Mouse (Mus musculus) urinary bladder, adult 2 months (tissue): ENCODE results near the gene Pgpep1. TPM values are rescaled to one million over a fixed set of nuclear protein-coding genes. Genes with fewer than 3 reads are reported as not detected.
A peak's percentile ranks its signal among the peaks of the same experiment; 100 is the strongest.

Experiments used
- DNase-seq: peaks from one replicate; pipeline ENCODE4 v3.0.0; 2022; ENCODE audit warnings: low spot score
- polyA plus RNA-seq: library from polyadenylated mRNA; depleted of rRNA; stranded (reverse); fragments of >200 nt; gene quantifications from 2 replicates; pipeline ENCODE4 v1.2.3, GENCODE M21; 2012

Gene Pgpep1
- polyA plus RNA-seq, 1 experiment = 20.6 TPM

DNA sequence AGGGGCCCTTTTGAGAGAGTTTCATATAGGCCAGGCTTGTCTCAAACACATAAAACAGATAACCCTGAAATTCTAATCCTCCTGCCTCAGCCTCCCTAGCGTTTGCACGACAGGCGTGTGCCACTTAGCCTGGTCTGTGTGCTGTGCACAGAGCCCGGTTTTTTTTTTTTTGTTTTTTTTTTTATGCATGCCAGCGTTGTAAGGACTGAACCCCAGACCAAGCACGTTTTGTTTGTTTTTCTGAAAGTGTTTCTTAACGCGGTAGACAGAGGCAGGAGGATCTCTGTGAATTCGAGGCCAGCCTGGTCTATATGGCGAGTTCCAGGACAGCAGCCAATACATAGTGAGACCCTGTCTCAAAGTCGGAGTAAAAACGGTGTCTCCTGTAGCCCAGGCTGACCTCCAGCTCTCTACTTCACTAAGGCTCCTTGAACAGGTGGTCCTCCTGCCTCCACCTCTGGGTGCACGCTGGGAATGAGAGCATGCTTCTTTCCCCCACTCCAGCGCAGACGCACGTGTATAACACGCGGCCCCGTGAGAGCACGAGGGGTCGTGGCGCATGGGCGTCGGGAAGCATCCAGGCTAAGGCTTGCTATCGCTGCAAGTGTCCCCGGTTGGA lies 51.3 kb downstream of the Pgpep1 start, which contains the start of gene Ssbp4:
TSS of gene Ssbp4 (minus strand) at position 124 of the 619 bp plus-strand sequence.
- no peak for DNase-seq

DNA sequence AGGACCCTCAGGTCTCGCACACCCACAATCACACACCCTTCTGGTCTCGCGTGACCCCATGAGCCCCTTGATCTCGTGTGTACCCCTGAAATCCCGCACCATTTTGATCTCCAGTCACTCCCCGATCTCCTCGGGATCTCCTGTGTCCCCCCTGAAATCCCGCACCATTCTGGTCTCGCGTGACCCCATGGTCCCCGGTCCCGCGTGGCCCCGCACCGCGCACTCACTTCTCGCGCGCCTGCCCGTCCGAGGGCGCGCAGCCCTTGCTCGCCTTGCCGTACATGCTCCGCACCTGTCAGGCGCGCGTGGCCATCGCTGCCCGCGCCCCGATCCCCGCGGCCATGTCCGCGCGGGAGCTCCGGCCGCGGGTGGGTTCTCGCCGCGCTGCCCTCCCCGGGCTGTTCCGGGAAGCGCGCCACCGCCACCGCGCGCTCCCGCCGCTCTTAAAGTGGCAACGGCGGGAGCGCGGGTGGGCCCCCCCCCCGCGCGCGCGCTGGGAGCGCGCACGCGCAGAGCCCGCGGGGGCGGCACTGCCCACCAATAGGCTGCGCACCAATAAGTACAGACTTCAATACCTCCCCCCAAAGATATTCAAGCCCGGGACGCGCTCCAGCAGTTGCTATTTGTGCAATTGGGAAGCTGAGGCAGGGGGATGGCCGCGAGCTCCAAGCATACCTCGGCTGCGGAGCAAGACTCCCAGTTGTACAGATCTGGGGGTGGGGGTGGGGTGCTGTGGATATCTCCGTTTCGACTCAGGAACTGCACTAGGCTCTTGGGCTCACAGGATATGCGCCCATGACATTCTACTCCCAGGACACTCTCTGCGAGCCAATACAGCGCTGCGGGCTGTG lies 52.1 kb downstream of the Pgpep1 start:
- no peak for DNase-seq

DNA sequence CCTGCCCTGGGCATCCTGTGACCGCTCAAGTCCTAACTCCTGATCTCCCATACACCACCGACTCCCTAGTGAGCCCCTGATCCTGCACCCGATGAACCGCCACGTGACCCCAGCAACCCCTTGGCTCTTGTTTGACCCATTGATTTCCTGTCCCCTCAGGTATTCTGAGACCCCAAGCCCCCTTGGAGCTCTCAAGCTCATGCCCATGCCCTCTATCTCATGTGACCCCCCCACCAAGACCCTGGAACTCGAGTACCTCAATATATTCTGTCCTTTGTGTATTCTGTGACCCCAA lies 52.6 kb downstream of the Pgpep1 start:
- DNase-seq = no peak

DNA sequence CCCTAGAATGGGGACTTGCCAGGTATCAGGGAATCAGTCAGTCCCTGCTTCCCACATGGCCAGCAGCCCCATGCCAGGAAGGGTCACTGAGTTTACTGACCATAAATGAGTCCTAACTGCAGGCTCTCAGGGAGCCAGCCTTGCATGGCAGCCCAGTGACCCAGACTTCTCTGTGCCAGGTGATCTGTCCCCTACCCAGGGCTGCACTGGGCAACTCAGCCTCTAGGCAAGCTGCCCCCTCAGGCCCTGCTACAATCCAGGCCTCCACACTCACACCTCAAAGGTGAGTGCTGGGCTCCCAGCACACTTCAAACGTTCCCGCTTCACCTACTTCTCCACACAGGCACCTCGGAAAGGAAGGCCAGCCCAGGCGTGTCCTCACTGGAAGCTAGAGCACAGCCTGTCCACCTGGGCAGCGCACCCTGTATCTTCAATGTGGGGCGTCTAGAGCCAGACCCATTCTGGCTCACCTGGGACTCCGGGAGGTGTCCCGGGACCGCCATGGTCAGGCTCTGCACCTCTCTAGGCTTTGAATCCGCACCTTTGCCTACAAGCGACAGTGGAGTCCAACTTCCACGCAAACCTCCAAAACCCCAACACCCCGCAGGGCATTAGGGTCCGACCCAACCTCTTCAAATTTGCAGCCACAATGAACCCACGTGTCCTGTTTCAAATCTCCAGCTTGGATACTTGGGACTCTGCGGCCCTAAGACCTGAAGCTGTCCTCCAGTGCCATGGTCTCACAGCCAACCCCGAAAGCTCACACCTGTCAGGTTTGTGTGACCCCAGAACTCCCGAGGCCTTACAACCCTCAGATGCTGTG lies 53.2 kb downstream of the Pgpep1 start:
- no peak for DNase-seq

DNA sequence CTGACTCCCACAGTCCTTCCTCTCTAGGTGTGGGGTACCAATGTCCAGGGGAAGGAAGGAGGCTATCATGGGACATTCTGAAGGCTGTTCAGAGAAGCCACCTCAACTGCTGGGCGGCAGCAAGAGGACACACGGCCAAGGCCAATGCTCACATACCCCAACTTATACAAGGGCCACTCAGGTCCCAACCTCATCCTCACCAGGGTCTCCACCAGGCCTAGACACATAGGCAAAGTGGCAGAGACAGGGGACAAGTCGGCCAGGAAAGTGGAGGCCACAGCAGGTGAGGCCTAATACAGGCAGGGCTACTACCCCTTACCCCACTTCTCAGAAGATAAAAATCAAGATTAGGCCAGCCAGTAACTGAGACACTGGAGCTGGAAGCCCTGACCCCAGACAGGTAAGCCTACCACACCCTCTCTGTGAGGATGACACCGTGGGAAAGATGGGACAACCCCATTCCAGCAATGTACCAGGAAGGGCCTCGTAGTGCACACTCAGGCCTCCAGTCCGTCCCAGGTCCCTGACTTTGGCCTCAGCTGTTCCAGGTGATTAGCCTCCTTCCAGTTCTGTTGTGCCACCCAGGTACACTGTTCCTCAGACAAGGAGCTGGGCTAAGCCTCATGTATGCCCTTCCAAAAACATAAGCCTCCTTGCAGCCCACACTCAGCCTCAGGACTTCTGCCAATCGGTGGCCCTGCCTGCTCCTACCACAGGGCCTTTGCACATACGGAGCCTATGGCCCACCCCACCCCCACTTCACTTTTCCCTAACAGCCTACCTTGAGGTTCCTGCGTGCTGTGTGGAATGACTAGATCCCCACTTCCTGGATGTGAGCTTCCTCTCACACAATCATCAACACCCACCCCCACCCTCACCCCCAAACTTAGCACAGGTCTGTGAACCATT lies 54.1 kb downstream of the Pgpep1 start:
- DNase-seq = no peak

DNA sequence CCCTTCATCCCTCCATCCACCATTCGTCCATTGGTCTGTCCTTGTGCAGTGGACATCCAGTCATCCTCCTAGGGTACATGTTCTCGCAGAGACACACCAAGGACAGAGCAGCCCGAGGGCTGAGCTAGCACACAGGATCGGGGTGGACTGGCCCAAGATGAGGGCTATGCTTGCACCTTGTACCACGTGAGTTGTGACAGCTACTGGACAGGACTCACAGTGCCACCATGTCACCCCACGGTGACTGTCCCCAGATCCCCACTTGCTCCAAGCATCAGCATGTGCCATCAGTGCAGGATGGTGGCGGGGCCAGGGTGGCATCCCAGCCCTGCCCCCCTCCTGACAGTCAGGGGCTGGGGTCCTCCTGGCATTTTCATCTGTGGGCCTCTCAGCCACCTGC lies 55.6 kb downstream of the Pgpep1 start:
- no peak for DNase-seq

DNA sequence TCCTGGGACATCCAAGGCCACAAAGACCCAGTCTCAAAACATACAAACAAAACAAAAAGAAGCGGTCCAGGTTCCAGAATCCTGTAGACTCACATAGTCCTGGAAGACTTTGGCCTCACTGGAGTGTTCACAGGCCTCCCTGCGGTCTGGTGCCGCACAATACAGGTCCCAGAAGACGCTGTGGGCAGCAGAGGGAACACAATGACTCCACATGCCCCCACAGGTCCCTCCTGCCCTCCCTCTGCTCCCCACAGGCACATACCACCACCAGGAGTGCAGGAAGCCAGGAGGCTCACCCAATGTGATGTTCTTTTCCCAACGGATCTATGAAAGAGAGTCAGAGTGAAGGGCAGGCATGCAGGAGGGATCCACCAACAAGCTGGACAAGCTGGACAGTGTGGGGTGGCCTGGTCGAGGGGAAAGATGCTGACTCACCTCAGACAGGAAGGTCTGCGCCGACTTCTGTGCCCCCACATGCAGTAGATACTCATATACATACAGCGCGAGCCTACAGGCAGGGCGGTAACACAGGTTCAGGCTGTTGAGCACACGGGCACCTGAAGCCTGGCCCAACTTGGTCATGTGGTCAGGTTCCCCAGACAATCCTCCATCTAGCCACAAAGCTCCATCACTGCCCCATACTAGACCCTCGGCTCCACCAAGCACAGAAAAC lies 57.9 kb downstream of the Pgpep1 start:
- no peak for DNase-seq

DNA sequence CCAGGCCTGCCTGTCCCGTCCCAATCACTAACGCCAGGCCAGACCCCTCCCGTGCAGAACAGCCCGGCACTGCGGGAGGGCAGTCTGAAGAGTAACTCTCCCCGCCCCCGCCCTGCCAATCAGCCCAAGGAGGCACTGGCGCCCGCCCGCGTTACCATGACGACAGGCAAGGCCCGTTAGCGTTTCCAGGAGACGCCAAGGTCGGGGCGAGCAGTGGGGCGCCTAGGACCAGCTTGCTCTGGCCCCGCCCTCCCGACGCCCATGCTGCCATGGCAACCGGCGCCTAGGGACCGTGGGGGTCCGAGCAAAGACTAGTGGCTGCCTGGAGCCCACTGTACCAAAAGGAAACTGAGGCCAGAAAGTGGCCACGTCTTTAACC lies 58.9 kb downstream of the Pgpep1 start:
- no peak for DNase-seq

DNA sequence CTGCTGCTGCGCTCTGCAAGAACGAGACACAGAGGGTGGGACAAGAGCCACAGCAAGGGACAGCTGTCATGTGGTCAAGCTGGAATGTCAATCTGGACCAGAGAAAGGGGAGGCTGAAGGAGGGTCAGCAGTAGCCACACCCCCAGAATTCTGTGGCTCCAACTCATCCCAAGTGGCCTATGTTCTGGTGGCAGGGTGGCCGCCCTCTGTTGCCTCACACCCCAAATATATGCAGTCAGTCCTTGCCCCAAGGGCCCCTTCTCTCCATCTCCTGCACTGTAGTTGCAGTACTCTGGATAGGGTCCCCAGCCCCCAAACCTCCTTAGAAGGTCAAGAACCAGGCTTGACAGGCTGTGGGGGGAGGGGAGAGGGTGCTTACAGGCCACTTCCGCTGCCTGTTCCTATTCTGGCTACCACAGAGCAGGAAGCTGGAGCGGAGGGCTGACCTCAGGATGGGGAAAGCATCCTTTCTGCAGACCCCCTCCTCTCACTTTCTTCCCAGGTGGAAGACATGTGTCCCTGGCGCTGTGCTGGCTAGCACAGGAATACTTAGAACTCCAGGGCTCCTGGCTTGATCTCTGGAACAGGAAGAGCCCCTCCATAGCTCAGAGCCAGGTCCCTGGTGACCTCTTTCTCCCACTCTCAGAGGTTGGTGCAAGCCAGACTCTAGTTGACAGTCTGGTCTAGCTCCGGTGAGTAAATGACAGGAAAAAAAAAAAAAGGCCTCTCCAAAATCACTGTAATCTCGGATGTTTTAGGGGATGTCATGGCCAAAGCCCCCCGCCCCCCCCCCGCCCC lies 59.5 kb downstream of the Pgpep1 start:
- DNase-seq = no peak

DNA sequence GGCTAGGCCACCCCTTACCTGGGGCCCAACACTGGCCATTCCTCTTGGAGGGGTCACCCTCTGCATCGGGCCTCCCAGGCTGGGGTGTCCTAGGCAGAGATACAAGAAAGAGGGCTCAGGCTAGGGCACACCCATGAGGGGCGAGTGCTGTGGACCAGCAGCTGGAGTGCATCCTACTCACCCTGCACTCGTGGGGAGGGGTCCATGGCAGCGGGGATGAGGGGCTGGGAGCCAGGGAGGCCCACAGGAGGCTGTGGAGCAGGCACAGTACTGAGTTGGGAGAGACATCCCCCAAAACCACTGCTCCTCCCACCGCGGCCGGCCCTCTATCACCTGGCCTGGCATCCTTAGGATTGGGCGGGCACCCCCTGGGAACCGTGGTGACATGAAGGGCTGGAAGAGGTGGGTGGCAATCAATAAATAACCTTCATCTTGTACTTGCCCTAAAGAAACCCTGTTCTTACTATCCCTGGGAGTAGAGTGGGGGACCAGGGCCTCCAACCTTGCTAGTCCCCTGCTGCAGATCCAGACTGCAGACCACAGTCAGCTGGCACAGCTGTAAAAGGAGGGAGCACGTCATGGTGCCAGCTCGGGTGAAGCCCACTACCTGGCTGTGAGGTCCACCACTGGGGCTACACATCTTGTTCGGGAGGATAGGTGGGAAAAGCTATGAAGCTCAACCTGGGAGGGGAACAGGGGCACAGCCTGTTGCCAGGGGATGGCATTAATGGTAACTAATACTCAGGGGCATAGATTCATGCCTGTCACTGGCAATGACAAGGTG lies 60.5 kb downstream of the Pgpep1 start:
- DNase-seq = no peak

DNA sequence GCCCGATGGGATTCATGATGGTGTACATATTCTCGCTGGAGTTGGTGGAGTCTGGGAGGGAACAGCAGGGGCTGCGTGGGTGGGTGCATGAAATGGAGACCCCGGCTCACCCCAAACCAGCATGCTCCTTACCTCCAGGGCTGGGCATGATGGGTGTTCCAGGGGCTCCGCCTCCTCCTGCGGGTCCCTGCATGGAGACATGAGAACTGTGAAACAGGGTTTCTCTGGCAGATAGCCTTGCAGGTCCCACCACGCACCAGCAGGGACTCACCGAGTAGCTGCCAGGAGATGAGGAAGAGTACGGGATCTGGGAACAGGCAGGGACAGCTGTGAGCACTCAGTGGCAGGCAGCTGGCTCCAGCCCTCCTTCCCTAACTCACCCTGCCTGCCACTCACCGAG lies 61.5 kb downstream of the Pgpep1 start:
- DNase-seq = no peak

DNA sequence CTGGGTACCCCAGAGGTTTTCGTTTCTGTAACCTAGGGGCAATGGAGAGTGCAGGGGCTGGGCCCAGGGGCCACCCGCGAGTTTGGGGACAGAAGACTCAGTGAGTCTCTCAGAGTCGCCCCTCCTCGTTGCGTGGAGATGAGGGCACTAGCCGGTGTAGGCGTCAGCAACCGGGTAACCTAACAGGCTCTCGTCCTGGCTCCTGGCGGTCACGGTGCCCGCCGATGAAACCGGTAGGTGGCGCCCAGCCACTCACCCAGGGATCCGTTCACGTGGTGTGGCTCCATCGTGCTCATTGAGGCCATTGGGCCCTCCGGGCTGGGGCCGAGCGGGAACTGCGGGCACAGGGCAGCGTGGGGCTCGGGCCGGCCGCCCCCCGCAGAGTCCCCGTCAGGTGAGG lies 61.9 kb downstream of the Pgpep1 start:
- peak; percentile 70 for DNase-seq

DNA sequence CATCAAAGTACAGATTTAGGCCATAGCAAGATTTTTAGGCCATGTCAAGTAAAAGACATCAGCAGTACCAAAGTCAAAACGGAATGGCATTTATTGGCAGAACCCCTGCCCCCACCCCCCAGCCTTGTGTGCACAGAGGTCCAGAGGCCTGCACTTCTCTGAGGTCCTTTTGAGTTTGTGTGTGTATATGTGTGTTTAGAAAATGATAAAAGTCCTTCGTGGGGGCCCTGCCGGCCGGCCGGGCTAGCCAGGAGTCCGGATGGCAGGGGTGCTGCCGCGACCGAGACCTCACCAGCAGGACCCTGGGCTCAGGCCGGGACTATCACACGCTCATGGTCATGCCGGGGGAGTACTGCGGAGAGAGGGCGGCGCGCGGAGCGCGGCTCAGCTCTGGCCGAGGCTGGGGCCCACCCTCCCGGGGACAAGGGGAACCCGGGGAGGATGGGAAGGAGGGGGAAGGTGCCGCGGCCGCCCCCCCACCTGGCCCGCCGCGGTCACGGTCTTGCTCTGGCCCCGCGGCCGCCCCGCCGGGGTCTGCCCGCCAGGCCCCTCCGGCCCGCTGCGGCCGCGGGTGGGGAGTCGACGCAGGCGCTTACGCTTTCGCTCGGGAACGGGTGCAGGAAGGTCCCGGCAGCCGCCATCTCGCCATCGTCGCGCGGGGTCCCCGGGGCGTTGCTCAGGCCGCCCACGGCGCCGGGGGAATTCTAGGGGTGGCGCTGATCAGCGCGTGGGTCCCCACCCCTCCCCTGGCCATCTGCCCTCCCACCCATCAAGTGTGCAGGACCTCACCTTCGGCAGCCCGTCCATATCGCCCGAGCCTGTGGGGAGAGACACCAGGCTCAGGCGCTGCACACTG lies 62.5 kb downstream of the Pgpep1 start:
- no peak for DNase-seq

DNA sequence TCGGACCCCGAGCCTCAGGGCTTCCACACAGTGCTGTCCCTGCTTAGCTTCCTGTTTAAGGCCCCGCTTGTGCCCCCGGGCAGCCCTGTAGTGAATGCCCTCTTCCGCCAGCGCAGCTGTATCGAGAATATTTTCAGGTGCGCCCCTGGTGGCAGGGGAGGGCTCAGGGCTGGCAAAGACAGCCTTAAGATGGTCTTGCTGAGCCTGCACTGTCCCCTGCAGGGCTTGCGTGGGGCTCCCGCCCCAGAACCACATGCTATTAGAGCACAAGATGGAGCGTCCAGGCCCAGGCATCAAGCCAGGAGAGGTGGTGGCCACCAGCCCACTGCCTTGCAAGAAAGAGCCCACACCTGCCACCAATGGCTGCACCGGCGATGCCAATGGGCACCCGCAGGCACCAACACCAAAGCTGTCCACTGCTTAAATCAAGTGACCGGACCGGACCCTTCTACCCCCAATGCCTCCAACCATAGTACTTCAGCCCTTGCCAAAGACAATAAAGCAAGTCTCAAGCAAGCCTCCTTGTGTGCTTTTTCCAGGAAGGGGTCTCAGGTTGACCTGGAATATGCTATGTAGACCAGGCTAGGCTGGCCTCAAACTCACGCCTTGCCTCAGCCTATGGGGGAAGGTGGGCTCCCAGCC lies 63.3 kb downstream of the Pgpep1 start:
- no peak for DNase-seq
